Mouse (Mus musculus) heart, postnatal 36 days (tissue): ENCODE measurements around the gene Slc12a4. TPM values are rescaled to one million over a fixed set of nuclear protein-coding genes. Genes with fewer than 3 reads are reported as not detected.
"Not testable (repeated sequence)": the region's sequence is repeated elsewhere in the genome, so short reads cannot be mapped to it uniquely, and the experiment has no call there.

ENCODE experiments used
- DNase-seq, 2 experiments: peaks; one replicate each; pipeline ENCODE4 v3.0.0; 2021 to 2022
- intact Hi-C: fragments of 180-260 bp; cut with DNase I; formaldehyde crosslinking; loops from one replicate; pipeline ENCODE4 v1.15.1; 2025
- total RNA-seq, 2 experiments: library from RNA; stranded (reverse); gene quantifications; 2 replicates each; pipeline ENCODE4 v1.2.3; 2021

Slc12a4 gene
- total RNA-seq: 10 to 100 TPM; 48.0 to 50.3 TPM

- peak; percentile 84 to 87 for DNase-seq
- intact Hi-C loops: loop anchor here (2.0 kb wide), 1 partner anchor 65 kb away; the partner anchor contains the start of gene Pskh1
Observed at GRCm38 (mm10) chr8:105965905-105966341, at the start of gene Slc12a4. Gene Slc12a4 (minus strand): TSS chr8:105966097.

- intact Hi-C loops: loop anchor here (5.0 kb wide), 1 partner anchor 75 kb away; the partner anchor contains the start of gene Psmb10
- not testable (repeated sequence) for DNase-seq
Observed at GRCm38 (mm10) chr8:106012203-106012602, 46.3 kb upstream of the Slc12a4 start.

DNA sequence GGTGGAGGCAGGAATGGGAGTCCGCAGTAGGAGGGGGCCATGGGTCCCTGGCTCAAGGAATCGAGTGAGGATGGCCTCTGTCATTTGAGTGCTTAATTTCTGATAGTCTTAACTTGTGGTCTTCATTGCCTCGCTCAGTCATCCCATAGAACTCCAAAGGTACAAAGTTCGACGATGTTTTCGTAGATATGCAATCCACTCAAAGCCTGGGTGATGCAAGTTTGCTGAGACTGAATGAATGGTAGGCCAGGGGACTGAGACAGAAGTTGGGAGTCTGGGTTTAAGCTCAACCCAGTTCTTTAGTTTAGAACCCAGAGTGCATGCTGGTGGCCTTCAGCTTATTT, 45.7 kb upstream of the Slc12a4 start, which contains the start of gene Ddx28:
Gene Ddx28, minus strand, starts transcription at position 240 of the 344 bp plus-strand sequence.
- intact Hi-C loops: loop anchor here (2.0 to 5.0 kb wide), 2 partner anchors 74 to 111 kb away; partner anchors contain the start of genes Pskh1 and Psmb10

DNA sequence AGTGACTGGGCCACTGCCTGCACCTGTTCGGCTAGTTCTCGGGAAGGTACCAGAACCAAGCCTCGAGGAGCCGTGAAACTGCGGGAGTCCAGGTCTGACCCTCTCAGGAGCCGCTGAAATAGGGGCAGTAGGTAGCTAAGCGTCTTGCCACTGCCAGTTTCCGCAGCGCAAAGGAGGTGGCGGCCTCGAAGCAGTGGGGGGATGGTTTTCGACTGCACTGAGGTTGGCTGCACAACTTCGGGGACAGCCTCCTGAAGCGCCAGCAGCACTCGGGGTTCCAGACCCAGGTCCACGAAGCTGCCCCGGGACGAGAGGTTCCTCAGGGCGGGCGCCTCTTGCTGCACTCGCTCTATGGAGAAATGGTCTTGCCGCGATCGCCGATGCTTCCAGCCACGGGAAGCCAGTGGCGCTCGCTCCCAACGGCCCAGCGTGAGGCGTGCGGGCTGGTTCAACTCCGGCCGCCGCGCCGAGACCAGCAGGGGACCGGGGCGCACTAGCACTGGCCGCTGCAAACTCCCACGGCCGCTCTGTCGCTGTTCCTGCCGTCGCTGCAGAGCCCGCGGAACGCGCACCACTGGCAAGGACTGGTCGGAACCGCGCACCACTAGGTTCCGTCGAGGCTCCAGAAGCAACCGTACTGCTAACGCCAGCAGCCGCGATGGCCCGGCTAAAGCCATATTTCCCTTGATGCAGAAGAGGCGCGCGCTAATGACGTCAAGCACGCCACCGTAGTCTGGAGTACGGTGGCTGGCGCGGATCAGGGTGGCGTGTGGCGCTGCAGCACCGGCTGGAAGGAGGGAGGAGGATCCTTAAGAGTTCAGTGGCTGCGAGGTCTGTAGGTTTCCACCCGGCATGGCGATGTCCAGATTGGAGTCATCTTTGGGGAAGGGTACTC, 45.1 kb upstream of the Slc12a4 start:
- peak; percentile 91 to 92 for DNase-seq
- intact Hi-C loops: loop anchor here (2.0 to 5.0 kb wide), 2 partner anchors 74 to 110 kb away; partner anchors contain the start of genes Pskh1 and Psmb10

More for the DNA sequence above, 45.7 kb upstream of the Slc12a4 start, which contains the start of gene Ddx28:
- DNase-seq: no peak

GRCm38 (mm10) chr8:106007891-106008290, 42.0 kb upstream of the Slc12a4 start:
- intact Hi-C loops: not testable (repeated sequence)

GRCm38 (mm10) chr8:106007135-106007534, 41.2 kb upstream of the Slc12a4 start:
- intact Hi-C loops: no loop called here
- no peak for DNase-seq

More at GRCm38 (mm10) chr8:106007891-106008290, 42.0 kb upstream of the Slc12a4 start:
- not testable (repeated sequence) for DNase-seq

GRCm38 (mm10) chr8:106006413-106006812, 40.5 kb upstream of the Slc12a4 start:
- intact Hi-C loops: no loop called here
- DNase-seq: no peak

GRCm38 (mm10) chr8:106005875-106006274, 40.0 kb upstream of the Slc12a4 start, which contains the start of gene Dpep2nb:
Gene Dpep2nb (minus strand): TSS chr8:106005975.
- intact Hi-C loops: no loop called here
- no peak for DNase-seq

- intact Hi-C loops: no loop called here
- DNase-seq: no peak
Observed at GRCm38 (mm10) chr8:106004538-106005207, 38.8 kb upstream of the Slc12a4 start.

DNA sequence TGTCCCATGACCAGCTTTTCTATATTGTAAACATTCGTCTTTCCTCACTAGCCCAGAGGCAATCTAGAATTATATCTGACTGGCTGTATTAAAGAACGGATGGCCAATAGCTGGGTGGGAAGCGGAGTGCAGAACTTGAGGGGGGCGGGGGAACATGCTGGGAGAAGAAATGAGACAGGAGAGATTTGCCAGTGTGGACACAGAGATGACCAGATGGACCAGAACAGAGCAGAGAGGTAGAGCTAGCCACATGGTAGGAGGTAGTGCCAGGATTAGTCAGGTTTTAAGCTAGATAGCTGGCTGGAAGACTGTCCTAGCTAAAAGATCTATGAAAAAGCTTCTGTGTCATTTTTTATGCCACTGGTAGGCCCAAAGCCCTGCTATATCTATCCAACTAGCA, 36.0 kb upstream of the Slc12a4 start:
- DNase-seq: no peak
- intact Hi-C loops: no loop called here

DNA sequence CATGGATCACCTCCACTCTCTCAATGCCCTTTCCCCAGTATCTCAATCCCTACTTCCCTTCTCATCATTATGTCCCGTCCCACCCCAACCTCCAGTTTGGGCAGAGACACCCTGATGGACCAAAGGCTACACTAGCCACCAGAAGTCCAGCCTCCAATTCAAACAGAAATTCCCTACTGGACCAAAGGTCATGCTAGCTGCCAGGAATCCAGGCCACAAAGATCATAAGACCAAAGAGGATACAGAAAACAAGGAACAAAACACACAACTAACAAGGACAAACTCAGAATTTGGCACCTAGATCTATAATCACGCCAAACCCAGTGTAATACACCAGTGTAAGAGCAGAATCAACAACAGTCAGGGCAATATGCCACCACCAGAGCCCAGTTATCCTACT, 33.1 kb upstream of the Slc12a4 start:
- DNase-seq: no peak
- intact Hi-C loops: no loop called here

- DNase-seq: no peak
- intact Hi-C loops: no loop called here
Observed at GRCm38 (mm10) chr8:105996359-105996758, 30.5 kb upstream of the Slc12a4 start.

GRCm38 (mm10) chr8:105993226-105993625, 27.3 kb upstream of the Slc12a4 start:
- DNase-seq: no peak
- intact Hi-C loops: no loop called here

- no peak for DNase-seq
- intact Hi-C loops: no loop called here
Observed at GRCm38 (mm10) chr8:105992499-105992898, 26.6 kb upstream of the Slc12a4 start.

GRCm38 (mm10) chr8:105991546-105991945, 25.6 kb upstream of the Slc12a4 start:
- no peak for DNase-seq
- intact Hi-C loops: loop anchor here (1.0 to 2.0 kb wide), 3 partner anchors 31 to 123 kb away; no protein-coding TSS in a partner anchor

- intact Hi-C loops: loop anchor here (1.0 to 2.0 kb wide), 3 partner anchors 31 to 124 kb away; no protein-coding TSS in a partner anchor
Observed at GRCm38 (mm10) chr8:105990856-105991387, 25.0 kb upstream of the Slc12a4 start, which contains the start of gene Dus2. Gene Dus2 (plus strand): TSS chr8:105991337.

GRCm38 (mm10) chr8:105988546-105988945, 22.6 kb upstream of the Slc12a4 start:
- intact Hi-C loops: no loop called here
- no peak for DNase-seq

More at GRCm38 (mm10) chr8:105990856-105991387, 25.0 kb upstream of the Slc12a4 start, which contains the start of gene Dus2:
- peak; percentile 84 to 85 for DNase-seq

- DNase-seq, intact Hi-C loops: not testable (repeated sequence)
Observed at GRCm38 (mm10) chr8:105983406-105983805, 17.5 kb upstream of the Slc12a4 start.

- intact Hi-C loops: no loop called here
- no peak for DNase-seq
Observed at GRCm38 (mm10) chr8:105981146-105981545, 15.2 kb upstream of the Slc12a4 start.

DNA sequence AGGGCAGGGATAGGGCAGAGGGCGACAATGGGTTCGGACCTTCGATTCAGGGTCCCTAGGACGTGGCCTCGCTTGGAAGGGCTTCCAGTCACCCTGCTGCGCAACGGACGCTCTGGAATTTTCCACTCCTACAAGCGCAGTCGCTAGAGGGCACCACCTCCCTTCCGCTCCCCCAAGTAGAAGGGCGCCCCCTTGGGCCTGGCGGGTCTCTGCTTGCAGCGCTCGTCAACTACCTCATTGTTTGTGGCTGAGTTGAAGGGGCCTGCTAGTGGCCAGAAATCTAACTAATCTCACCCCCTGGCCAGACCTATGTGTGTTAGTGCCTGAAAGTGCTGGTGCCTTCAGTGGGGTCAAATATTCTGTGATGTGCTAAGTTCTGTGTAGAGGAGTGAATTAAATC, 13.4 kb upstream of the Slc12a4 start, which contains the start of gene Dpep3:
Gene Dpep3, minus strand, starts transcription at position 105 of the 400 bp plus-strand sequence.
- DNase-seq: no peak
- intact Hi-C loops: no loop called here
